ENCODE assay signal across 28 mouse cellular contexts in genomic region chr13:15822261-15822850, GRCm38 (mm10).
DNase-seq lines count a peak whose midpoint lies in the region; ATAC-seq and TF ChIP-seq lines count a peak whose summit lies in the region.
"Had no signal": no experiment of that assay in that cellular context is flagged by ENCODE, and none has a peak within 500 bp of the region (broad histone marks: within the 10 kb centered on the region; RNA-seq: fewer than 3 reads in every experiment).

No protein-coding gene starts in this region.

- H3K36me3 ChIP-seq in ES-Bruce4 (ENCODE audit: control insufficient read depth, insufficient read depth, low read length, poor library complexity, severe bottlenecking) (no peaks in the 10 kb centered on the region), ES-E14 (ENCODE audit: control insufficient read depth, insufficient read depth, low read length, poor library complexity, severe bottlenecking) (no peaks in the 10 kb centered on the region)
- H3K36me3 ChIP-seq: embryonic facial prominence, embryonic 13.5 days; embryonic facial prominence, embryonic 15.5 days; forebrain, embryonic 10.5 days; forebrain, embryonic 12.5 days had no signal

- no peak overlapping the region for H3K9ac ChIP-seq in ES-Bruce4 (ENCODE audit: low read depth, poor library complexity, severe bottlenecking)
- H3K9ac ChIP-seq in ES-E14 (ENCODE audit: insufficient read depth, low read depth, low read length, poor library complexity, severe bottlenecking): no peak overlapping the region
- H3K9ac ChIP-seq: embryonic facial prominence, embryonic 13.5 days; embryonic facial prominence, embryonic 15.5 days; forebrain, embryonic 12.5 days had no signal

- peak; percentile 50 for DNase-seq in ES-E14 (ENCODE audit: low read depth, low spot score)
- DNase-seq in WW6 (ENCODE audit: low read depth, low spot score): peak; percentile 18
- no peak for DNase-seq in right cerebral cortex, postnatal 10 days (ENCODE audit: low spot score in 2 of 2)
- DNase-seq in MN1 (ENCODE audit: low spot score): no peak
- DNase-seq in left cerebral cortex, postnatal 36 days (ENCODE audit: low spot score in 2 of 2): no peak
- DNase-seq: adrenal gland, adult 2 months; adrenal gland, postnatal 10 days; adrenal gland, postnatal 25 days; B cell, adult 2 months; cerebellum, adult 11 months; cerebellum, adult 18-20 months; cerebellum, adult 8-10 months; cerebellum, adult 9-11 months; cerebellum, postnatal 14 days; cerebellum, postnatal 36 days; embryo, embryonic 11 days had no signal

- H3K9me3 ChIP-seq in ES-Bruce4 (replicated peaks; ENCODE audit: control insufficient read depth, insufficient read depth, low read length, poor library complexity, severe bottlenecking) (no peaks in the 10 kb centered on the region), ES-E14 (ENCODE audit: control insufficient read depth, insufficient read depth, low read depth, low read length) (no peaks in the 10 kb centered on the region)
- H3K9me3 ChIP-seq: embryonic facial prominence, embryonic 13.5 days; embryonic facial prominence, embryonic 15.5 days; forebrain, embryonic 10.5 days; forebrain, embryonic 12.5 days had no signal

- TF ChIP-seq EP300 in ES-Bruce4 (IDR thresholded peaks at IDR 0.05; ENCODE audit: insufficient read depth, low read depth, low read length): 0 out of 2 replicates have a peak, but pooled peaks have one; percentile 41

- H3K4me1 ChIP-seq in ES-Bruce4 (ENCODE audit: control insufficient read depth, insufficient read depth, low read length): no peaks in the 10 kb centered on the region
- peaks cover 3 to 10% of the 10 kb centered on the region in 2 experiments for H3K4me1 ChIP-seq in ES-E14 (ENCODE audit: control insufficient read depth in 2 of 2, insufficient read depth in 2 of 2, low read length in 2 of 2, poor library complexity in 1 of 2)
- H3K4me1 ChIP-seq: embryonic facial prominence, embryonic 13.5 days; embryonic facial prominence, embryonic 15.5 days; forebrain, embryonic 10.5 days; forebrain, embryonic 12.5 days had no signal

- H3K27me3 ChIP-seq in ES-Bruce4 (ENCODE audit: control insufficient read depth, insufficient read depth, low read length, poor library complexity, severe bottlenecking): no peaks in the 10 kb centered on the region
- H3K27me3 ChIP-seq: CH12.LX; embryonic facial prominence, embryonic 13.5 days; embryonic facial prominence, embryonic 15.5 days; forebrain, embryonic 12.5 days; Patski had no signal

- no peak for TF ChIP-seq POLR2A in ES-Bruce4 (IDR thresholded peaks at IDR 0.05; ENCODE audit: insufficient read depth, low read length)

- in situ Hi-C loops in ES-E14 (cut with MboI; ENCODE audit: low sequenced_read_pairs in 2 of 2, unreplicated experiment in 2 of 2): no loop called here

- no peak overlapping the region for H3K4me3 ChIP-seq in ES-Bruce4 (ENCODE audit: low read depth, low read length)
- no peak overlapping the region for H3K4me3 ChIP-seq in ES-E14 (ENCODE audit: insufficient read depth in 1 of 2, low read depth in 1 of 2, low read length in 2 of 2, poor library complexity in 1 of 2, severe bottlenecking in 1 of 2)
- H3K4me3 ChIP-seq: embryonic facial prominence, embryonic 13.5 days; embryonic facial prominence, embryonic 15.5 days; erythroblast, embryonic 14.5 days; forebrain, embryonic 10.5 days; forebrain, embryonic 12.5 days had no signal

- ATAC-seq in megakaryocyte, adult 5-6 weeks (ENCODE audit: poor library complexity, severe bottlenecking): peak; percentile 64
- ATAC-seq: CD4-positive, CD25-positive, alpha-beta regulatory T cell, adult 4 months; forebrain, embryonic 14.5 days; forebrain, embryonic 16.5 days; Patski had no signal

- H3K27ac ChIP-seq in ES-Bruce4 (ENCODE audit: insufficient read depth, low read length): peak overlapping the region; percentile 61
- H3K27ac ChIP-seq in ES-E14 (ENCODE audit: insufficient read depth, low read depth, low read length, poor library complexity, severe bottlenecking): peak overlapping the region; percentile 58; the same call in 1 of the 2 replicates
- H3K27ac ChIP-seq: embryonic facial prominence, embryonic 13.5 days; embryonic facial prominence, embryonic 15.5 days; forebrain, embryonic 10.5 days; forebrain, embryonic 12.5 days had no signal

- intact Hi-C loops in left cerebral cortex, postnatal 36 days (cut with DNase I): no loop called here

- no peak for TF ChIP-seq CTCF in ES-Bruce4 (IDR thresholded peaks at IDR 0.05; ENCODE audit: low read depth, low read length)

TF ChIP-seq in ES-E14, 5 proteins besides CTCF, POLR2A, EP300 and RAD21:
- TF ChIP-seq ZNF384 (IDR thresholded peaks at IDR 0.05; ENCODE audit: low read depth, low read length) (peak; percentile 90; the same call in 1 of the 2 replicates), CHD2 (IDR thresholded peaks at IDR 0.05; ENCODE audit: low read depth, low read length) (no peak)

Comparison
In these comparisons a context has a peak if more than half of its experiments do, and no peak if none do; other contexts are left out.
1. DNase-seq: peak in ES-E14 (single experiment) and WW6 (single experiment); none in right cerebral cortex, postnatal 10 days (0 of 2), MN1 (single experiment) and left cerebral cortex, postnatal 36 days (0 of 2).